Comparison of ENCODE assay signal across 14 mouse cellular contexts in genomic region chr17:31571689-31572088, GRCm38 (mm10).
"Had no signal": no experiment of that assay in that cellular context is flagged by ENCODE, and none has a peak within 500 bp of the region (broad histone marks: within the 10 kb centered on the region; RNA-seq: fewer than 3 reads in every experiment).

No protein-coding gene starts in this region.

- H3K4me3 ChIP-seq: limb, embryonic 13.5 days; liver, embryonic 15.5 days; neural tube, embryonic 13.5 days had no signal

- H3K36me3 ChIP-seq: liver, embryonic 15.5 days had no signal

- H3K4me2 ChIP-seq: limb, embryonic 13.5 days; liver, embryonic 15.5 days; lung, embryonic 14.5 days; neural tube, embryonic 13.5 days had no signal

- H3K27ac ChIP-seq: limb, embryonic 13.5 days; liver, embryonic 15.5 days; neural tube, embryonic 13.5 days had no signal

- H3K9me3 ChIP-seq: limb, embryonic 13.5 days; liver, embryonic 15.5 days; neural tube, embryonic 13.5 days had no signal

- H3K27me3 ChIP-seq: limb, embryonic 13.5 days; liver, embryonic 15.5 days; neural tube, embryonic 13.5 days had no signal

- H3K9ac ChIP-seq: limb, embryonic 13.5 days; liver, embryonic 15.5 days; lung, embryonic 14.5 days; neural tube, embryonic 13.5 days had no signal

- DNase-seq: kidney, adult 11 months; kidney, adult 9 months; kidney, postnatal 10 days; layer of hippocampus, postnatal 36 days; lung, embryonic 14.5 days; midbrain, embryonic 14.5 days; retina, postnatal 1 day; right cerebral cortex, postnatal 4 days; spleen, adult 18-20 months; thymus, adult 2 months; thymus, postnatal 36 days had no signal
